Mouse (Mus musculus) midbrain, embryonic 12.5 days (tissue): Measurements from ENCODE around the gene Igflr1. TPM values are rescaled to one million over a fixed set of nuclear protein-coding genes. Genes with fewer than 3 reads are reported as not detected.

Experiments used
- ATAC-seq: fragments of 200-750 bp; cut with Nextera tagmentation; 2 replicates; pipeline ENCODE4 v1.8.0; 2017; ENCODE audit warnings: low read depth, moderate TSS enrichment, moderate library complexity; ENCODE audit not compliant: low FRiP score
- H3K27ac ChIP-seq: fragments of 300-500 bp; sonication (generic); replicated peaks from 2 replicates; pipeline ENCODE4 v1.5.1; 2016; ENCODE audit warnings: mild to moderate bottlenecking
- H3K27me3 ChIP-seq: fragments of 300-500 bp; sonication (generic); 2 replicates; pipeline ENCODE4 v1.6.1; 2016; ENCODE audit warnings: mild to moderate bottlenecking
- H3K36me3 ChIP-seq: fragments of 300-500 bp; sonication (generic); 2 replicates; pipeline ENCODE4 v1.6.1; 2016
- H3K4me1 ChIP-seq: fragments of 300-500 bp; sonication (generic); 2 replicates; pipeline ENCODE4 v1.6.1; 2016
- H3K4me2 ChIP-seq: fragments of 300-500 bp; sonication (generic); replicated peaks from 2 replicates; pipeline ENCODE4 v1.6.1; 2016; ENCODE audit warnings: mild to moderate bottlenecking, moderate library complexity
- H3K4me3 ChIP-seq: fragments of 300-500 bp; sonication (generic); 2 replicates; pipeline ENCODE4 v1.5.1; 2016; ENCODE audit warnings: mild to moderate bottlenecking
- H3K9ac ChIP-seq: fragments of 300-500 bp; sonication (generic); replicated peaks from 2 replicates; pipeline ENCODE4 v1.6.1; 2016; ENCODE audit warnings: mild to moderate bottlenecking, moderate library complexity
- H3K9me3 ChIP-seq: fragments of 300-500 bp; sonication (generic); 2 replicates; pipeline ENCODE4 v1.6.1; 2016; ENCODE audit warnings: mild to moderate bottlenecking
- WGBS: fragments of 180-500 bp; shearing (Covaris S2); methylation state at CpG from one replicate; pipeline ENCODE4 v1.1.7; 2016; 5-methylcytosine and 5-hydroxymethylcytosine counted together
- polyA plus RNA-seq: library from polyadenylated mRNA; unstranded; fragments of >200 nt; fragmentation: Nextera tagmentation; extraction: Ambion mirVana; gene quantifications from 2 replicates; pipeline ENCODE4 v1.2.1, GENCODE M21; 2016

The Igflr1 gene
- polyA plus RNA-seq: 5.9 and 8.2 TPM in 2 replicates

DNA sequence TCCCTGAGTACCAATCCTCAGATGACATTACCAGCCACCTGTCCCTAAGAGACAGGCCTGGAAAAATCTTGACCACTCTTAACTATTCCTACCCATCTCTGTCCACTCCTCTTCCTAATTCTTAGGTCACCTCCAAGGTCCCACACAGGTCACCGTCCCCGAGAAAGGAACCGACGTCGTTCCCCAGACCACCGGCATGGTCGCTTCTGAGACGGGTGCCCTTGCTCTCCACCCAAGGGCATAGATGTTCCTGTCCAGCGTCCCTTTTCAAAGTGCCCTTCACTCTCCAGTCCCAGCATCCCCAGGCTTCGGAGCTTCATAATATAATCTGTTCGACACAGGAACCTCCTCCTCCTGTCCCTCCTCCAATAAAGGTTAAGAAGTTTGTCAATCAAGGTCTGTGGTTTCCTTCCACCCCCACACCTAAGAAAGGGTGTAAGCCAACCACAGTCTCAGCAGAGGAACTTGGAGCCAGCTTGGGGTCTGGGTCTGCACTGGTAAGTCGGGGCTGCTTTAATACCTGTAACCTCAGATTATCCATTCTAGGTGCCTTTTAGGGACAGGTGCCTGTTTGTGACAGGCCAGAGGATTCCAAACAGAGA is at the start of gene Igflr1:
TSS of gene Igflr1 (plus strand) at position 458 of the 602 bp plus-strand sequence.
- Histone ChIP-seq H3K4me3 (0 out of 2 replicates have a peak within 1 kb of the TSS, but pooled peaks have one; percentile 7), H3K4me2 (peak within 1 kb of the TSS; percentile 62; the same call in 1 of the 2 replicates), H3K4me1 (peaks cover 18% of the 10 kb centered on the region), H3K9me3 (no peaks in the 10 kb centered on the region), H3K27me3 (no peaks in the 10 kb centered on the region), H3K36me3 (peaks cover 45% of the 10 kb centered on the region), H3K27ac (no peak within 1 kb of the TSS), H3K9ac (no peak within 1 kb of the TSS)
- ATAC-seq: no peak
- 94% methylated on average over 12 of the region's 12 CpGs for WGBS

DNA sequence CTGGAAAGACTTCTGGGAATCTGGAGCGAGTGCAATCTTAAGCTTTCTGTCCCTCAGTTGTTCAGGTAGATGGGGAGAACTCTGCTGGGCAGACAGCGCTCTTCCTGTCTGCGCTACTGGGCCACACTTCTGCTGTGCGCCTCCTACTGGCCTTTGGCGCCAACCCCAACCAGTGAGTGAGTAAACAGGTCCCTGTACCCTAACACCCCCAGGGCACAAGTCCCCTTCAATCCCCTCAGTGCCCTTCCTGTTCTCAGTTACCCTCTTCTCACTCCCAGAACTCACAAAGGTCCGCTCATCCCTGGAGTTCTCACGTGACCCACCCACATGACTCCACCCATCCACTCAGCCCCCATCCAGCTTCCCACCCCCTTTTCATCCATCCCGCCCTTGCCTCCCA is 46.9 kb upstream of the Igflr1 start:
- no peaks in the 10 kb centered on the region for H3K9me3 ChIP-seq
- no peak overlapping the region for H3K4me2 ChIP-seq
- no peak for ATAC-seq
- H3K27me3 ChIP-seq: peaks cover 11% of the 10 kb centered on the region
- 45% methylated on average over 8 of the region's 8 CpGs for WGBS
- peaks cover 13% of the 10 kb centered on the region for H3K36me3 ChIP-seq
- no peak overlapping the region for H3K27ac ChIP-seq
- 0 out of 2 replicates have a peak, but pooled peaks cover 4% of the 10 kb centered on the region for H3K4me1 ChIP-seq
- H3K4me3 ChIP-seq: no peak overlapping the region
- no peak overlapping the region for H3K9ac ChIP-seq

DNA sequence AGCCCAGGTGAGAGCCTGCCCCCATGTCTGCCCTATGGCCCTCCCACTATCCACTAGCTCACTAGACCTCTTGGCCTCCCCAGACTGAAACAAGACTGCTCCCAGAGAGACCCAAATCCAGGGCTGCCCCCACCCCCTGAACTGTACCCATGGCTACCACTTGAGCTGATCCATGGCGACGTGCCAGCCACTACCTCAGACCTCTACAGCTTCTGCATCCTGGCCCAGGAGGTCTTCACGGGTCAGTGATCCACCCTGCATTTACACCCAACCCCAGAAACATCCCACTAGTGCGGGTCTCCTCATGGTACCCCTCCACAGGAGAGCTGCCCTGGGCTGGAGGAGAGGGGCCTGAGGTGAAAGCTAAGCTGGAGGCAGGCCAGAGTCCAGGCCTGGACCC is 44.8 kb upstream of the Igflr1 start:
- H3K27ac ChIP-seq: no peak overlapping the region; the same call in 1 of the 2 replicates
- H3K36me3 ChIP-seq: peaks cover 34% of the 10 kb centered on the region
- H3K4me2 ChIP-seq: no peak overlapping the region
- 0 out of 2 replicates have a peak, but pooled peaks cover 4% of the 10 kb centered on the region for H3K4me1 ChIP-seq
- no peak for ATAC-seq
- H3K27me3 ChIP-seq: peaks cover 11% of the 10 kb centered on the region
- H3K9me3 ChIP-seq: no peaks in the 10 kb centered on the region
- WGBS: 55% methylated on average over 4 of the region's 4 CpGs
- H3K9ac ChIP-seq: no peak overlapping the region
- H3K4me3 ChIP-seq: no peak overlapping the region

DNA sequence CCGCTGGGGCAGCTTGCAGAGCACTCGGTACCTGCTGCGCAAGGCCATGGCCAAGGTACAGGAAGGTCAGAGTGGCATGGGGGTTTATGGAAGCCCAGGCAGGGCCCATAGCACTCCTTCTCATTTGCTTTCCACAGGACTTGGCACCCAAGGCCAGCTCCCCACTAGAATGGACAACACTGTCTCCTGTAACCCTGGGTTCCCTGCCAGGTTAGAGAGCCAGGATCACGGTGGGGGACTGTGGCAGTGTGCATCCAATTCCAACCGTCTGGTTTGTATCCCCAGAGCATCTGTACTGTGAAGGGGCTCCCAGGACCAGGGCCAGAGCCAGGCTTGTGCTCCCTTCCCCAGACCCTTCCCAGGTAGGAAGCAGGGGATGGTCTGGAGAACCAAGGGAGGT is 44.4 kb upstream of the Igflr1 start:
- Histone ChIP-seq H3K27me3 (peaks cover 11% of the 10 kb centered on the region), H3K9me3 (no peaks in the 10 kb centered on the region), H3K4me1 (peaks cover 4% of the 10 kb centered on the region; the same call in 1 of the 2 replicates), H3K9ac (no peak overlapping the region), H3K4me3 (no peak overlapping the region), H3K4me2 (no peak overlapping the region), H3K36me3 (peaks cover 39% of the 10 kb centered on the region), H3K27ac (peak overlapping the region; percentile 42)
- WGBS: 81% methylated on average over 5 of the region's 5 CpGs
- no peak for ATAC-seq

DNA sequence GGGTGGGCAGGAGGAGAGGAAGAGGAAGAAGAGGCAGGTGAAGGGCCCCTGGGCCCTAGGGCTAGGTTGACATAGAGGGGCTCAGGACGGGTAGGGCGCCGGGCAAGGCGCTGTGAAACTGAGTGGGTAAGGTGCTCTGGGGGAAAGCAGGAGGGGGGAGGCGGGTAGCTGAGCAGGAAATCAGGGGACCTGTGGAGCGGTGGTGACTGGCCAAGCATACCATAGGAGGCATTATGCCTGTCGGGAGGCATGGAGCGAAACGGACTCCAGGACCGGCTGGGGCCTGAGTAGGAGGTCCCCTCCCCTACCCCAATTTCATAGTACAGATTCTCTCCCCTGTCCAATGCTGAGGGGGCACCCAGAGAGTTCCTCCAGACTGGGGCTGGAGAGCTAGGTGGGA is 42.4 kb upstream of the Igflr1 start:
- Histone ChIP-seq H3K4me3 (no peak overlapping the region), H3K9me3 (no peaks in the 10 kb centered on the region), H3K4me1 (peaks cover 14% of the 10 kb centered on the region; the same call in 1 of the 2 replicates), H3K27me3 (peaks cover 11% of the 10 kb centered on the region), H3K9ac (no peak overlapping the region), H3K4me2 (no peak overlapping the region), H3K27ac (no peak overlapping the region), H3K36me3 (peaks cover 59% of the 10 kb centered on the region)
- WGBS: 90% methylated on average over 10 of the region's 10 CpGs
- no peak for ATAC-seq

DNA sequence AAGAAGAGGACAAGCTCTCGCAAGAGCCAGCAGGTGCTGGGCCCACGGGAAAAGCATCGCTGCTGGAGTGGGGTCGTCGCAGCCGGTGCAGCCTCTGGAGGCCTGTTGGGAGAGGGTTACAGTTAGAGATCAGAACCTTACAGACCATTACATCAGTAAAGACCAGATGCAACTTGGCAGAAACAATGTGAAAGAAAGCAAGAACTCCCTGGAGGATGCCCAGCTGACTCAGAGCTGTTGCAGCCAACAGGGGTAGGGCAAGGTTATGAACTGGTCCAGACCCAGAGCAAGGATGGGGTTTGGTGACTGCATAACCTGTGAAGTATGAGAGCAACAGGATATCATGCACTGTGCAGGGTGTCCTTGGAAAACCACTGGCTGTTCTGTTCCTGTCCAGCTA is 40.7 kb upstream of the Igflr1 start:
- ATAC-seq: no peak
- no peak overlapping the region for H3K4me3 ChIP-seq
- WGBS: 82% methylated on average over 6 of the region's 6 CpGs
- H3K27ac ChIP-seq: no peak overlapping the region
- H3K9me3 ChIP-seq: no peaks in the 10 kb centered on the region
- H3K4me2 ChIP-seq: no peak overlapping the region
- peaks cover 14% of the 10 kb centered on the region; the same call in 1 of the 2 replicates for H3K4me1 ChIP-seq
- no peaks in the 10 kb centered on the region for H3K27me3 ChIP-seq
- peaks cover 75% of the 10 kb centered on the region for H3K36me3 ChIP-seq
- H3K9ac ChIP-seq: 0 out of 2 replicates have a peak overlapping the region, but pooled peaks have one; percentile 6

DNA sequence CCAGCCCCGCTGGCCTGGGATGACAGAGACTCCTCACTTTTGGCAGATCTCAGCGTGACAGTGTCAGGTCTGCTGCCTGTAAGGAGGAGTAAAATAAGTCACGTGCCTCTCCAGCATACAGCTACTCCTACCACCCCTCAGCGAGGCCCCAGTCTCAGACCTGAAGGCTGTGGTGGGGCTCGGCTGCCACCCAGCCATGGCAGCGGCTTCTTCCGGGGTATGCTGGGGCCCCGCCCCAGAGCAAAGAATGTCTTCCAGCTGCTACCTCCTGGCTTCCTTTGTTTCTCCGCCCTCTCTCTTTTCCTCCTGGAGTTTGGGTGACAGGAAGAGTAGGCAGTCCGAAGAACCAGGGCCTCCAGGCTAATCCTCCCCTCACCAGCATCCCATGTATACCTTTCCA is 39.3 kb upstream of the Igflr1 start:
- H3K4me2 ChIP-seq: no peak overlapping the region
- H3K4me1 ChIP-seq: peaks cover 10% of the 10 kb centered on the region; the same call in 1 of the 2 replicates
- no peaks in the 10 kb centered on the region for H3K27me3 ChIP-seq
- ATAC-seq: no peak
- peaks cover 90% of the 10 kb centered on the region for H3K36me3 ChIP-seq
- WGBS: 31% methylated on average over 10 of the region's 10 CpGs
- H3K4me3 ChIP-seq: no peak overlapping the region
- H3K9me3 ChIP-seq: no peaks in the 10 kb centered on the region
- H3K9ac ChIP-seq: no peak overlapping the region
- no peak overlapping the region for H3K27ac ChIP-seq

DNA sequence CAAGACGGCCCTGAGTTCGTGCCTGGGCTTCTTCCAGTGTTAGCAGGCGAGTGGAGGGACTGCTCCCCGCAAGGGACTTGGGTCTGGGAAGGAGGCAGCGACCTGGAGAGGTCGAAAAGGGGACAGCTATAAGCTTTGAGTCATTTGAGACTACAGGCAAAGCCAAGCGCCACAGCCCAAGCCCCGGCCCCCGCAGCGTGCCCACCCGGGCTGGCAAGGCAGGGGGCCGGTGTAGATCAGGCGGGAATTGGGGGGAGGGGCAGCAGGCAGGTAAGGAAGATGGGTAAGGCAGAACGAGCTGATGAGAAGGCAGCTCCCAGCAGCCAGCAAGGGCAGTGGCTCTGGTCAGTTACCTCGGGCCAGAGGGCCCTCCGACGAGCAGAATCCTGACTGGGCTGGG is 38.8 kb upstream of the Igflr1 start:
- Histone ChIP-seq H3K4me3 (no peak overlapping the region), H3K27me3 (no peaks in the 10 kb centered on the region), H3K4me1 (peaks cover 14% of the 10 kb centered on the region), H3K9me3 (no peaks in the 10 kb centered on the region), H3K9ac (0 out of 2 replicates have a peak overlapping the region, but pooled peaks have one; percentile 24), H3K36me3 (peaks cover 94% of the 10 kb centered on the region), H3K27ac (no peak overlapping the region), H3K4me2 (no peak overlapping the region)
- no peak for ATAC-seq
- WGBS: 21% methylated on average over 17 of the region's 17 CpGs

DNA sequence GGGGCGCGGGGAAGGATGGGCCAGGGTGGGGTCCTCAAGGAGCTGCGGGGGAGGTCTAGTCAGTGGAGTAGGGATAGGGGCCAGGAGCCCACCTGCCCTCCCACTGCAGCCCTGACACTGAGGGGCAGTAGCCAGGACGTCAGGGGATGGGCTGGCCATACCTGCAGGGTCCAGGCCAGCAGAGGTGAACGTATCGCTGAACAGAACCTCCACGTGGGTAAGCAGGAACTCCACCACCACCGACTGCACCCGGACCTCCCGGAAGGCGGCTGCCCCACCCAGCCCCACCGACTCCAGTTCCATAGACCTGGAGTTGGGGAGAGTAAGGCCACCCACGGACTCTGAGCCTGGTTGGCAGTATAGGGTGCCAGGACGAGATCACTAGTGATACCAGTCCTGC is 38.2 kb upstream of the Igflr1 start:
- peak overlapping the region; percentile 24; the same call in 1 of the 2 replicates for H3K9ac ChIP-seq

DNA sequence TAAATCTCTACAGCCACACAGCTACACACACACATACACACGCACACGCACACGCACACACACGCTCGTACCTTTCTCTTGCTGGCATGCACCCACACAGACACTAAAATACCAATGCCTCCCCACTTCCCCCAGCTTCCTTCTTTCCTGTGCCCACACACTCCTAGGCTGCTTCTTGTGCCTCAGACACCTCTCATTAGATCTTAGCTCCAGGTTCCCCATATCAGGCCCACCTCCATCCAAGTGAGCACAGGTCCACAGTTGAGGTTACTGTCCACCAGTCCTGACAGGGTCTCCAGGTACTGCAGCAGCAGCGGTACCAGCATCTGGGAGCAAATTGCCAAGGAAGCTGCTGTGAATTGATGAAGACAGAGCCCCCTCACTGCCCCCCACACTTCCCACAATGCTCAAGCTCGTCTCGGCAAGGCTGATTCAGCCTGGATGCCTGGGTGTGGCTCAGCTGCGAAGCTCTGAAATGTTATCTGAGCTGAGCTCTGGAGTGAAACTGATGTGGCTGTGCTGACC is 33.9 kb upstream of the Igflr1 start:
- Histone ChIP-seq H3K9ac (peak overlapping the region; percentile 41; the same call in 1 of the 2 replicates), H3K4me3 (0 out of 2 replicates have a peak overlapping the region, but pooled peaks have one; percentile 17), H3K36me3 (peaks cover 66% of the 10 kb centered on the region), H3K27me3 (no peaks in the 10 kb centered on the region), H3K9me3 (no peaks in the 10 kb centered on the region), H3K27ac (no peak overlapping the region), H3K4me2 (peak overlapping the region; percentile 79; the same call in 1 of the 2 replicates), H3K4me1 (peaks cover 41% of the 10 kb centered on the region)
- WGBS: 86% methylated on average over 9 of the region's 9 CpGs
- ATAC-seq: no peak

More for the DNA sequence above, 38.2 kb upstream of the Igflr1 start:
- H3K27me3 ChIP-seq: no peaks in the 10 kb centered on the region
- no peak overlapping the region for H3K4me3 ChIP-seq
- H3K4me1 ChIP-seq: peaks cover 19% of the 10 kb centered on the region
- H3K9me3 ChIP-seq: no peaks in the 10 kb centered on the region
- ATAC-seq: no peak
- H3K4me2 ChIP-seq: no peak overlapping the region
- 90% methylated on average over 14 of the region's 14 CpGs for WGBS
- H3K27ac ChIP-seq: no peak overlapping the region
- H3K36me3 ChIP-seq: peaks cover 100% of the 10 kb centered on the region

DNA sequence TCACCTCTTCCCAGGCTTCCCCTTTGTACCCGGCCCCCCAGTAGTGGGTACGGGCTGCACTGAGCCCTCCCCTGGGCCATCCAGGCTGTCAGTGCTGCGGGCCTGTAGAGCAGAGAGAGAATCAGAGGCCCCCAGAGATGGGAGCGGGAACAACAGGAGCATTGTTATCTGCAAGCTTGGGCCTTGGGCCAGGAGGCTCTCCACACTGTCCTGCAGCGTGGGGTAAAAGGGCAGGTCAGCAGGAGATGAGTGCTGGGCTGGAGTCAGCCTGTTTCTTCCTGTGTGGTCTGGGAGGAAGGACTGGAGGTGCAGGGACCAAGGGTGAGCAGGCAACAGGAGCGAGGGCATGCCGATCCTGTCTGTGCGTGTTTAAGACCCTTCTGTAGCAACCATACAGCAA is 32.3 kb upstream of the Igflr1 start:
- H3K4me2 ChIP-seq: peak overlapping the region; percentile 79
- H3K4me1 ChIP-seq: peaks cover 35% of the 10 kb centered on the region
- 11% methylated on average over 8 of the region's 8 CpGs for WGBS
- H3K36me3 ChIP-seq: peaks cover 51% of the 10 kb centered on the region
- H3K27ac ChIP-seq: 0 out of 2 replicates have a peak overlapping the region, but pooled peaks have one; percentile 35
- H3K27me3 ChIP-seq: no peaks in the 10 kb centered on the region
- no peak for ATAC-seq
- H3K9me3 ChIP-seq: no peaks in the 10 kb centered on the region
- peak overlapping the region; percentile 91 for H3K9ac ChIP-seq
- peak overlapping the region; percentile 82 for H3K4me3 ChIP-seq

DNA sequence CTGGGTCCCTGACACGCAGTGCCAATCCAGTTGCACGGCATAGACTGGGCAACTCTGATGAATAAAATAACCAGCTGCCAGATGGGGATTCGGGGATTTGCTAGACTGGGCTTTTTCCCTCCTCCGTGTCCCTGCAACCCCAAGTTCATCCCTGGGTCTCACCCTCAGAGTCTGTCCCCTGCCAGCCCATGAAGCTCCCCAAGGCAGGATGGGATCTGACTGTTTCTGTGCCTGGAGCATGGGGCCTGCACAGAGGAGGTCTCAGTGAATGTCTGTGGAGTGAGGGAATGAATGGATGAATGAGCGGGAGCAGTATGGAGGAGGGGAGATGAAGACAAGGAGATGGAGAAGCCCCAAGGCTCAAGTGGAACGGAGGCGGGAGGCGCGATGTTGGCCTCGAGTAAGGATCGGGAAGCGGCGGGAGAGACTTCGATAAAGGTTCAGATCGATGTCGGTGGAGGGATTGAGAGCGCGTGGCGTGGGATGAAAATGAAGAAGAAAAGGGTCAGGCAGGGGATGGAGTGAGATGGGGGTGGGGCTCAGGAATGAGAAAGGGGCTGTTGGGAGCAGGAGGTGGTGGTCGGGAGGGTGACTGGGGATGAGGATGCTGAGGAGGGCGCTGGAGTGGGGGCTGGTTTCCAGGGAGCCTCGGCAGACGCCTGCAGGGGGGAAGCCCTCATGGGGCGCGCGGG is 31.1 kb upstream of the Igflr1 start:
- Histone ChIP-seq H3K27me3 (no peaks in the 10 kb centered on the region), H3K4me2 (peak overlapping the region; percentile 79), H3K4me1 (peaks cover 35% of the 10 kb centered on the region), H3K36me3 (peaks cover 48% of the 10 kb centered on the region), H3K9ac (peak overlapping the region; percentile 91), H3K9me3 (no peaks in the 10 kb centered on the region), H3K4me3 (peak overlapping the region; percentile 82), H3K27ac (peak overlapping the region; percentile 88)
- ATAC-seq: peak; percentile 29
- 5% methylated on average over 26 of the region's 26 CpGs for WGBS
